Mouse (Mus musculus): ENCODE measurements at regions not wholly inside any gene's neighbourhood (a gene's known extent, or its start where the extent isn't known, plus 50 kb on each side); places are given as distances from the start of the nearest gene placed in this dataset.

- H3K4me1 ChIP-seq: no peaks in the 10 kb centered on the region
- 45% methylated on average over 11 of the region's 11 CpGs for WGBS
- no peak overlapping the region for H3K27ac ChIP-seq
- no peak overlapping the region for H3K4me2 ChIP-seq
- no peak overlapping the region for H3K9ac ChIP-seq
- H3K4me3 ChIP-seq (replicated peaks): no peak overlapping the region
- peaks cover 8% of the 10 kb centered on the region for H3K27me3 ChIP-seq (replicated peaks)
- no peaks in the 10 kb centered on the region for H3K9me3 ChIP-seq
- ATAC-seq (ENCODE audit: insufficient read depth, low FRiP score, low read depth): no peak
- H3K36me3 ChIP-seq: no peaks in the 10 kb centered on the region
These were observed 51.8 kb downstream of the Gm9376 start for GRCm38 (mm10) chr14:118318524-118318923.

DNA sequence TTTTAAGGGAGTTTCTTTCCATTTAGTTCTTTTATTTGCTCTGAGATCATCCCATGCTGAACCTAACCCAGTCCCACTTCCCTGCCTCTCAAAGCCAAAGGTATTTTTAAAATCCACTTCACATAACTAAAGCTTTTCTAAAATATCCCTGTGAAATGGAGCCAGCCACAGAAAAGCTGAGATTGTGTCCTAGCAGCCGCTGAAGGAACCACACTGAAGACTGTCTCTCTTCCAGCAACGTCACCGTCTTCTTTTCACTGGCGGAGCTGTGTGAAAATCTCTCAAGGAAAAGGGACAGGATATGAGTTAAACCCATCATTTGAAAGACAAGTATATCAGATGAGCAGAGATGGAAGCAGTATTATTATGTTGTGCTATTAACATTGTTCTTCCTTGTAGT is 53.3 kb downstream of the Gm9376 start:
- ATAC-seq (ENCODE audit: insufficient read depth, low FRiP score, low read depth): no peak

DNA sequence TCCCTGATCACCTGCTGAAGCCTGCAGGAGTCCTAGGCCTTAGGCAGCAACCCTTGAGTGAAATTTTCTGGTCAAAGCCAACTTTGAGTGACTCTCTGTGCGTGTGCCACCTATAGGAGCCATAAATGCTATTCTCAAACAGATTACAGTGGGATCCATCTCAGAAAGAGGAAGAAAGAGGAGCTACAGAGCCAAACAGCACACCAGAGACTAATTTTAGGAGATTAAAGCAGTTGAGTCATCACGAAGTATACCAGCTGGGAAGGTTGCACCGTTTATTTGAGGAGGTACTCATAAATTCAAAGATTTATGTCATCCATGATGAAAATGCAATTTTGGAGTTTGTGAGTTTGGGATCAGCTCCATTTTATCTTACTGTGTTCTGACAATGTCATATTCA is 54.3 kb downstream of the Gm9376 start:
- H3K27me3 ChIP-seq (replicated peaks): peaks cover 9% of the 10 kb centered on the region
- H3K36me3 ChIP-seq: no peaks in the 10 kb centered on the region
- ATAC-seq (ENCODE audit: insufficient read depth, low FRiP score, low read depth): no peak
- no peak overlapping the region for H3K4me2 ChIP-seq
- no peak overlapping the region for H3K27ac ChIP-seq
- H3K4me1 ChIP-seq: no peaks in the 10 kb centered on the region
- WGBS: 73% methylated on average over 3 of the region's 3 CpGs
- H3K4me3 ChIP-seq (replicated peaks): no peak overlapping the region
- H3K9ac ChIP-seq: no peak overlapping the region
- no peaks in the 10 kb centered on the region for H3K9me3 ChIP-seq

More for the DNA sequence above, 53.3 kb downstream of the Gm9376 start:
- H3K27me3 ChIP-seq (replicated peaks): peaks cover 9% of the 10 kb centered on the region
- H3K9ac ChIP-seq: no peak overlapping the region
- no peaks in the 10 kb centered on the region for H3K36me3 ChIP-seq
- H3K4me3 ChIP-seq (replicated peaks): no peak overlapping the region
- no peaks in the 10 kb centered on the region for H3K9me3 ChIP-seq
- WGBS: 93% methylated on average over 4 of the region's 4 CpGs
- no peaks in the 10 kb centered on the region for H3K4me1 ChIP-seq
- H3K4me2 ChIP-seq: no peak overlapping the region
- H3K27ac ChIP-seq: no peak overlapping the region

- no peaks in the 10 kb centered on the region for H3K36me3 ChIP-seq
- H3K27ac ChIP-seq: no peak overlapping the region
- ATAC-seq (ENCODE audit: insufficient read depth, low FRiP score, low read depth): no peak
- H3K4me1 ChIP-seq: no peaks in the 10 kb centered on the region
- 15% methylated on average over 26 of the region's 26 CpGs for WGBS
- peak overlapping the region; percentile 26 for H3K4me3 ChIP-seq (replicated peaks)
- peaks cover 9% of the 10 kb centered on the region for H3K27me3 ChIP-seq (replicated peaks)
- H3K4me2 ChIP-seq: peak overlapping the region; percentile 51
- no peaks in the 10 kb centered on the region for H3K9me3 ChIP-seq
- H3K9ac ChIP-seq: no peak overlapping the region
These were observed 55.5 kb downstream of the Gm9376 start for GRCm38 (mm10) chr14:118322003-118322821.

DNA sequence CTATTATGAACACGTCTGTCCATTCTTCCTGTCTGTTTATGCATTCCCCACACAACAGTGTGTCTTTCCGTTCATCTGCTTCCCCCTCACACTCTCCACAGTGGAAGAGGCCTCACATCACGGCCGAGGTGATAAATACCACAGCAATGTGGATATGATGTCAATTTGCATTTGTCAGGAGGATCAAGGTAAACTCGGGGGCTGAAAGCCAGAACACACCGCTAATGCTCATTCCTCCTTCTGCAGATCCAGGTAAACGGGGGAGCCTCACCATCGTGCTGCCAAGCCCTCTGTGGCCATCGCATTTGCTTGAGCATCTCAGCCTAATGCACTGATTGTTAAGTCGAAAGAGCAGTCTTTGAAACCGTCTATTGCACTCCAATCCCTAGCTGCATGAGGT is 56.1 kb downstream of the Gm9376 start:
- WGBS: 12% methylated on average over 11 of the region's 11 CpGs
- peaks cover 9% of the 10 kb centered on the region for H3K27me3 ChIP-seq (replicated peaks)
- peak overlapping the region; percentile 51 for H3K4me2 ChIP-seq
- no peaks in the 10 kb centered on the region for H3K36me3 ChIP-seq
- no peak overlapping the region for H3K27ac ChIP-seq
- H3K4me1 ChIP-seq: no peaks in the 10 kb centered on the region
- ATAC-seq (ENCODE audit: insufficient read depth, low FRiP score, low read depth): no peak
- no peak overlapping the region for H3K9ac ChIP-seq
- no peaks in the 10 kb centered on the region for H3K9me3 ChIP-seq
- peak overlapping the region; percentile 26; the same call in 1 of the 2 replicates for H3K4me3 ChIP-seq (replicated peaks)

DNA sequence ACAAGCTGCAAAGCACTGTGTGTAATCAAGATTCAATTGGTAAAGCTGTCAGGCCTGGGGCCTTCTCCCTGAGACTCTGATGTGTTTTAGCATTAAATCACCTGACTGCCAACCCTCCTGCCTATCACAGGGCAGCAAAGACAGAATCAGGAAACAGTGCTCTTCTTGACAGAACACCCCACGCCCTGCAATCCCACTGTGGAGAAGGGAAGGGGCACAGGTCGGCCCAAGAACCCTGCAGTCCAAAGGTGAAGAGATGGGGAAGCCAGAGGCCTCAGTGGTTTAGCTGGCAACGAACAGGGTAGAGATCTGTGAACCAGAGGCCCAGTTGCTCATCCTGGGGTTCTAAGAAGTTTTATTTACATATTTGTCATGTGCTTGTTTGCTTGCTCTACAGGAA is 71.3 kb downstream of the Gm9376 start:
- Histone ChIP-seq H3K9ac (no peak overlapping the region), H3K4me1 (no peaks in the 10 kb centered on the region), H3K27me3 (replicated peaks) (no peaks in the 10 kb centered on the region), H3K36me3 (no peaks in the 10 kb centered on the region), H3K4me2 (no peak overlapping the region), H3K9me3 (no peaks in the 10 kb centered on the region; the same call in 1 of the 2 replicates), H3K4me3 (replicated peaks) (no peak overlapping the region), H3K27ac (no peak overlapping the region)
- no peak for ATAC-seq (ENCODE audit: insufficient read depth, low FRiP score, low read depth)
- 66% methylated on average over 3 of the region's 3 CpGs for WGBS

DNA sequence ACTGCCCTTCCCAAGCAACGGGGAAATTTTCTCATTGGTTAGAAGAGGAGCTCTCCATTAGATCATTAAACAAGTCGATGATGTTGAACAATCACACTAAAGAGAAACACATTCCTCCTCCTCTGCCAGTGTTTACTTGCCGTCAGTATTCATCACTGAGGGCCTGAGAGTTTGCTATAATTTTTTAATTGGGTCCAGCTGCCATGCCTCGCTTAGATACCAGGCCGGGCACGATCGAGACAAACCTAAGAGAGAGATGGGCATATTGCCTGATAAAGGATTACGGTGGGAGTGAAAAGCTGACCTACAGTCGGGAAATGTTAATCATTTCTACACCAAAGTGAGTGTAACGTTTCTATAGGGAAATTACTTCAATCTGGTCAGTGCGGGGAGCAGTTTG is 96.2 kb downstream of the Gm9376 start:
- no peak overlapping the region for H3K4me3 ChIP-seq (replicated peaks)

GRCm38 (mm10) chr14:118363391-118363821 is 96.6 kb downstream of the Gm9376 start:
- H3K9ac ChIP-seq: no peak overlapping the region
- no peak overlapping the region for H3K27ac ChIP-seq
- H3K27me3 ChIP-seq (replicated peaks): no peaks in the 10 kb centered on the region
- no peaks in the 10 kb centered on the region for H3K9me3 ChIP-seq
- no peak overlapping the region for H3K4me3 ChIP-seq (replicated peaks)
- no peak for ATAC-seq (ENCODE audit: insufficient read depth, low FRiP score, low read depth)
- H3K36me3 ChIP-seq: no peaks in the 10 kb centered on the region
- no peaks in the 10 kb centered on the region for H3K4me1 ChIP-seq
- H3K4me2 ChIP-seq: no peak overlapping the region
- WGBS: 77% methylated on average over 21 of the region's 21 CpGs

More for the DNA sequence above, 96.2 kb downstream of the Gm9376 start:
- no peaks in the 10 kb centered on the region for H3K4me1 ChIP-seq
- no peaks in the 10 kb centered on the region for H3K27me3 ChIP-seq (replicated peaks)
- H3K4me2 ChIP-seq: no peak overlapping the region
- no peaks in the 10 kb centered on the region for H3K36me3 ChIP-seq
- no peaks in the 10 kb centered on the region for H3K9me3 ChIP-seq
- no peak overlapping the region for H3K9ac ChIP-seq
- ATAC-seq (ENCODE audit: insufficient read depth, low FRiP score, low read depth): no peak
- no peak overlapping the region for H3K27ac ChIP-seq
- 50% methylated on average over 11 of the region's 11 CpGs for WGBS

- no peaks in the 10 kb centered on the region for H3K36me3 ChIP-seq
- 86% methylated on average over 4 of the region's 4 CpGs for WGBS
- H3K9me3 ChIP-seq: no peaks in the 10 kb centered on the region
- H3K27me3 ChIP-seq (replicated peaks): no peaks in the 10 kb centered on the region
- no peak overlapping the region for H3K9ac ChIP-seq
- no peak overlapping the region for H3K4me3 ChIP-seq (replicated peaks)
- H3K4me2 ChIP-seq: no peak overlapping the region
- H3K4me1 ChIP-seq: peaks cover 4% of the 10 kb centered on the region; the same call in 1 of the 2 replicates
- no peak overlapping the region for H3K27ac ChIP-seq
- no peak for ATAC-seq (ENCODE audit: insufficient read depth, low FRiP score, low read depth)
These were observed 99.8 kb downstream of the Gm9376 start for GRCm38 (mm10) chr14:118366522-118366921.

DNA sequence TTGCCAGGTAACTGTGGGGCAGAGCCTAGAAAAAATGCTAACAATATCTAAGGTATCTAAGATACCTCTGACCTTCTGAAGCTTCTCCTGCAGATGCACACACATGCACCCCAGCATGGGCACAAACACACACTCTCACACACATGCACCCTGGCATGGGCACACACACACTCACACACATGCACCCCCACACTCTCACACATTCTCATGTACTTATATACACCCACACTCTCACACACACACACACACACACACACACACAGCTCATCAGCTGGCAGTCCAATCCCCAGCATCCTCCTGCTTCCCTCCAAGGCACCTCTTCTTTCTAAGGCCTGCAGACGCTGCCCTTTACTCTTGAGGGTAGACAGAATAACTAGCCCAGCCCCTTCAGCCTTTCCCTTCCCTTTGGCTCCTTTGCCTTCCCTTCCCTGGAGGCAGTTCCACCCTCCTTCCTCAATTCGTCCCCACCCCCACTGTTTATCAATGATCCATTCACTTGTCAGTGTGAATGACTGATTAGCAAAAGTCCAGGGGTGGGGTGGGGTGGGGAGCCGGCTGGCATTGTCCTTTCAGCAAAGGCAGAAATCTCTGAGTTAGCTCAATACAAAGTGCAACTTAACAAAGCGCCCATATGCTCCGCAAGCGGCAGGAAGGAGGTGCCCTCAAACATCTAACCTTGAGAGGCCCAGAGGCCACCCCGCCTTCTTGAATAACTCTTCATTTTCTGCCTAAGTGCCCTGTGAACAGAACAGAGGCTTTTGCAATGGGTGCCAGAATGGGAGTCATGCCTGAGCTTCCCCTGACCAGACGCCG is 102.1 kb downstream of the Gm9376 start:
- WGBS: 7% methylated on average over 9 of the region's 9 CpGs
- no peaks in the 10 kb centered on the region for H3K27me3 ChIP-seq (replicated peaks)
- H3K27ac ChIP-seq: peak overlapping the region; percentile 49; the same call in 1 of the 2 replicates
- H3K4me1 ChIP-seq: peaks cover 4% of the 10 kb centered on the region; the same call in 1 of the 2 replicates
- no peak overlapping the region for H3K9ac ChIP-seq
- ATAC-seq (ENCODE audit: insufficient read depth, low FRiP score, low read depth): peak; percentile 73
- H3K36me3 ChIP-seq: no peaks in the 10 kb centered on the region
- H3K4me2 ChIP-seq: 0 out of 2 replicates have a peak overlapping the region, but pooled peaks have one; percentile 14
- H3K9me3 ChIP-seq: no peaks in the 10 kb centered on the region
- no peak overlapping the region for H3K4me3 ChIP-seq (replicated peaks)

DNA sequence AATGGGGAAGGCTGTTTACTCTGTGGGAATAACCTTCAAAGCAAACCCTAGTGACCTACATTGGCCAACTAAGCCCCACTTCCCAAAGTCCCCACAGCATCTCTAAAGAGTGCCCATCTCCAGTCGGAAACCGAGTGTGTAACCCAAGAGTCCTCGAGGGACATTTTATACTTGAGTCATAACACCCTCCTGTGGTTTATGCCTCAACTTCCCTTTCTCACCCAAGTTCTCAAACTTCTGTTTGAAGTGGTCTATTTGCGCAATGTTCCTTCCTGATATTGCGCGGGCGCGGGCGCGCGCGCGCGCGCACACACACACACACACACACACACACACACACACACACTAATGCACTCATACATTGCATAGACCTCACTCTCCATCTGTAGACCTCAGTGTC is 104.6 kb downstream of the Gm9376 start:
- H3K36me3 ChIP-seq: no peaks in the 10 kb centered on the region
- WGBS: 95% methylated on average over 15 of the region's 15 CpGs
- no peaks in the 10 kb centered on the region for H3K27me3 ChIP-seq (replicated peaks)
- no peak for ATAC-seq (ENCODE audit: insufficient read depth, low FRiP score, low read depth)
- no peak overlapping the region for H3K4me3 ChIP-seq (replicated peaks)
- H3K4me2 ChIP-seq: no peak overlapping the region
- H3K9me3 ChIP-seq: no peaks in the 10 kb centered on the region
- H3K9ac ChIP-seq: no peak overlapping the region
- H3K27ac ChIP-seq: no peak overlapping the region
- peaks cover 4% of the 10 kb centered on the region; the same call in 1 of the 2 replicates for H3K4me1 ChIP-seq

Data from stomach, embryonic 15.5 days (tissue).